Mouse (Mus musculus) C2C12 (cell line): ENCODE results near the gene B3galt1. TPM values are rescaled to one million over a fixed set of nuclear protein-coding genes. Genes with fewer than 3 reads are reported as not detected.

ENCODE experiments used
- H3K27me3 ChIP-seq: one replicate; pipeline ENCODE4 v1.6.1; 2011; ENCODE audit not compliant: control insufficient read depth, insufficient read depth, insufficient read length
- H3K36me3 ChIP-seq: one replicate; pipeline ENCODE4 v1.6.1; 2011; ENCODE audit not compliant: control insufficient read depth, insufficient read depth
- H3K4me3 ChIP-seq: one replicate; pipeline ENCODE4 v1.5.1; 2011; ENCODE audit warnings: mild to moderate bottlenecking, control low read depth; ENCODE audit not compliant: poor library complexity, insufficient read depth, severe bottlenecking
- H3K79me2 ChIP-seq: one replicate; pipeline ENCODE4 v1.6.1; 2011; ENCODE audit not compliant: control insufficient read depth, insufficient read depth
- H3K79me3 ChIP-seq: one replicate; pipeline ENCODE4 v1.6.1; 2011; ENCODE audit warnings: low read depth, control low read depth
- H3ac ChIP-seq: one replicate; pipeline ENCODE3; 2011; ENCODE audit warnings: low read depth; ENCODE audit not compliant: control insufficient read depth, insufficient read length
- CEBPB ChIP-seq: IDR thresholded peaks from one replicate; pipeline ENCODE4 v1.6.1; 2011; ENCODE audit warnings: low read depth, mild to moderate bottlenecking, control low read depth, moderate library complexity
- CTCF ChIP-seq: IDR thresholded peaks from one replicate; pipeline ENCODE4 v1.5.1; 2011; ENCODE audit not compliant: control insufficient read depth, insufficient read depth, insufficient read length
- FOSL1 ChIP-seq: IDR thresholded peaks from one replicate; pipeline ENCODE4 v1.8.0; 2011; ENCODE audit warnings: mild to moderate bottlenecking, low read length; ENCODE audit not compliant: poor library complexity, insufficient read depth, severe bottlenecking
- MAX ChIP-seq: IDR thresholded peaks from one replicate; pipeline ENCODE4 v1.6.1; 2011; ENCODE audit warnings: mild to moderate bottlenecking, control low read depth
- MYOD1 ChIP-seq: IDR thresholded peaks from one replicate; pipeline ENCODE4 v1.6.1; 2011; ENCODE audit warnings: low read depth; ENCODE audit not compliant: control insufficient read depth, insufficient read length
- MYOG ChIP-seq: IDR thresholded peaks from one replicate; pipeline ENCODE4 v1.6.1; 2011; ENCODE audit not compliant: control insufficient read depth, insufficient read length; ENCODE audit errors: extremely low read depth
- USF1 ChIP-seq: IDR thresholded peaks from one replicate; pipeline ENCODE4 v1.6.1; 2011; ENCODE audit warnings: low read depth, mild to moderate bottlenecking, control low read depth, moderate library complexity
- polyA plus RNA-seq: library from polyadenylated mRNA; unstranded; fragments of >200 nt; fragmentation: generic; extraction: Trizol; gene quantifications from one replicate; pipeline ENCODE4 v1.2.1, GENCODE M21; 2012; ENCODE audit warnings: missing spikeins

The B3galt1 gene
- polyA plus RNA-seq, 1 experiment = 1.4 TPM

DNA sequence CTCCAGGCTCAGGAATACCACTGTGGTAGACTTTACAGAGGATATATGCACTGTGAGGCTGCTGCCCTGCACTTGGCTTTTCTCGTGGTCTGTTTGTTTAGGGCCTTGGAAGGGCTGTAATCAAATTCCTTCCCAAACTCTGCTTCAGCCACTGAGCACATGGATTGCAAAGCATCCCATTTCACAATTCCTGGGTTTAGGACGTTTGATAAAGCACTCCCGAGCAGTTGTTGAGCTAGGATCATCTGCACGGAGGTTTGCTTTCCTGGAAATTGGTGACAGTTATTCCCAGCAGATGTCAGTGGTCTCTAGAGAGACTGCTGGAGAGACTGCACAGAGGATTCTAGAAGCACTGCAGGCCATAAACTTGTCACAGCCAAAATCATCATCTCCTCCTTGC, 520.4 kb downstream of the B3galt1 start:
- TF ChIP-seq MYOG = no peak
- TF ChIP-seq FOSL1 = no peak
- no peak for TF ChIP-seq CEBPB
- no peak for TF ChIP-seq MAX
- no peak for TF ChIP-seq CTCF
- TF ChIP-seq USF1 = no peak
- no peak for TF ChIP-seq MYOD1
- H3K79me3 ChIP-seq = no peaks in the 10 kb centered on the region
- H3K79me2 ChIP-seq = no peaks in the 10 kb centered on the region
- no peaks in the 10 kb centered on the region for H3K27me3 ChIP-seq
- no peak overlapping the region for H3ac ChIP-seq
- H3K36me3 ChIP-seq = no peaks in the 10 kb centered on the region
- H3K4me3 ChIP-seq = no peak overlapping the region

DNA sequence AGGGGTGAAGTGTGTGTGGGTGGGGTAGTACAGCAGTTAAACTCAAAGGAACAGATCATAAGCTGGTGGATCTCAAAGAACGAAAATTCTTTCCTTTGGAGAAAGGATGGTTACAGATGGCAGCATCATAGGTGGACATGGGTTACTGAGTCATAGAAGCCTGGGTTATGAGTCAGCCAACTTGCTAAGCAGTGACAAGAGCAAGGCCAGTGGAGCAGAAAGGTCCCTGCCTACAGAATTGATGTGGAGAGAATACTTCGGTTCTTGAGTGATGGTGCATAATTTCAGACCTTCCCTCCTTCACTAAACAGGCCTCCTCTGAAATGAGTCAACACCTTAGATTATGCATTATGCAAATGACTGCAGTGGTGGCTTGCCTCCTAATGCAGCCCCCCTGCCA, 525.9 kb downstream of the B3galt1 start:
- TF ChIP-seq MYOG (no peak), USF1 (no peak), FOSL1 (no peak), CTCF (no peak), MYOD1 (no peak), MAX (no peak), CEBPB (no peak)
- Histone ChIP-seq H3K27me3 (no peaks in the 10 kb centered on the region), H3ac (no peak overlapping the region), H3K36me3 (no peaks in the 10 kb centered on the region), H3K79me2 (no peaks in the 10 kb centered on the region), H3K79me3 (no peaks in the 10 kb centered on the region), H3K4me3 (no peak overlapping the region)

DNA sequence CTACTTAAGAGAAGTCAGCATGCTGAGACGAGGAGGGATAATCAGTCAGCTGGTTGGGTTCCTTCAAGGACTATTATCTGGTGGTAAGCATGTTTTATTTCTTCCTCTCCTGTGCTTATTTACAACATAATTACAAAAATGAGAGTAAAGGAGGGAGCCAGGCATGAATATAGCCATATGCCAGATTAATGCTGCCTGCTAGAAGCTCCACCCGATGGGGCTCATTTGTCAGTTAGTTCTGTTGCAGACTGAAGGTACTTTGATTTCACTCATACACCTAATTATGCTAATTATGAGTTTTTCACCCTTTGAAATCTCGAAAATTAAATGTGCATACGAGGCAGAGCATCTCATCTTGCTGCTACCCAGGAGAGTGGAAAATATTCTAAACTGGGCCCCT, 539.0 kb downstream of the B3galt1 start:
- H3K27me3 ChIP-seq = no peaks in the 10 kb centered on the region
- H3K79me2 ChIP-seq = no peaks in the 10 kb centered on the region
- no peak overlapping the region for H3K4me3 ChIP-seq
- no peaks in the 10 kb centered on the region for H3K36me3 ChIP-seq
- no peaks in the 10 kb centered on the region for H3K79me3 ChIP-seq
- no peak overlapping the region for H3ac ChIP-seq
- TF ChIP-seq CEBPB (no peak), MYOD1 (no peak), MYOG (no peak), USF1 (no peak), MAX (no peak), CTCF (no peak), FOSL1 (no peak)

DNA sequence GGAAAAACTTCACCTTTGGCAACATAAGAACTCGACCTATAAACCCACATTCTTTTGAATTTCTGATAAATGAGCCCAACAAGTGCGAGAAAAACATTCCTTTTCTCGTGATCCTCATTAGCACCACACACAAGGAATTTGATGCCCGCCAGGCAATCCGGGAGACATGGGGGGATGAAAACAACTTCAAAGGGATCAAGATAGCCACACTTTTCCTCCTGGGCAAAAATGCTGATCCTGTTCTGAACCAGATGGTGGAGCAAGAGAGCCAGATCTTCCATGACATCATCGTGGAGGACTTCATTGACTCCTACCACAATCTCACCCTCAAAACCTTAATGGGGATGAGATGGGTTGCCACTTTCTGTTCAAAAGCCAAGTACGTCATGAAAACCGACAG, 552.4 kb downstream of the B3galt1 start:
- H3K27me3 ChIP-seq = no peaks in the 10 kb centered on the region
- no peak overlapping the region for H3K4me3 ChIP-seq
- H3K79me3 ChIP-seq = no peaks in the 10 kb centered on the region
- no peaks in the 10 kb centered on the region for H3K36me3 ChIP-seq
- TF ChIP-seq USF1 = no peak
- TF ChIP-seq MYOD1 = no peak
- no peak for TF ChIP-seq MAX
- no peak for TF ChIP-seq CTCF
- TF ChIP-seq FOSL1 = no peak
- TF ChIP-seq MYOG = no peak
- TF ChIP-seq CEBPB = no peak
- no peaks in the 10 kb centered on the region for H3K79me2 ChIP-seq
- H3ac ChIP-seq = no peak overlapping the region

DNA sequence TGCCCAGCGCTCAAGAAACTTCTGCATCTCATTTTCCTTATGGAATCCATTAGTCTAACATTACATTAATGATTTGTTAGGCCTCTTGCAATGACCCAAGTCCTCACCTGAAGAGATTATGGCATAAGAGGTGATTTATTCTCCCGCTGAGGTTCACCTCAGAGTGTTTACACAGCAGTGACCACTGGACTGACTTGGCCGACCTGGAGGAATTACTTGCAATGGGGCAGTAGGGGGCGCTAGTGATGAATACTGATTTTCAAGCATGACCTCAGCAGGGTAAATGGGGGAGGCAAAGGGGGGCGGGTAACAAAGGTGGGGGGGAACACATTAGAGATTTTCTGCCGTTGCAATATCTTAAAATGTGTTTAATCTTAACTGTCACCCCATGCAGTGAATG, 559.1 kb downstream of the B3galt1 start:
- TF ChIP-seq CEBPB = no peak
- no peak for TF ChIP-seq MAX
- no peak for TF ChIP-seq MYOG
- no peak for TF ChIP-seq FOSL1
- no peak for TF ChIP-seq MYOD1
- TF ChIP-seq USF1 = no peak
- TF ChIP-seq CTCF = no peak
- H3ac ChIP-seq = no peak overlapping the region
- no peaks in the 10 kb centered on the region for H3K36me3 ChIP-seq
- H3K79me2 ChIP-seq = no peaks in the 10 kb centered on the region
- no peaks in the 10 kb centered on the region for H3K79me3 ChIP-seq
- no peak overlapping the region for H3K4me3 ChIP-seq
- no peaks in the 10 kb centered on the region for H3K27me3 ChIP-seq

DNA sequence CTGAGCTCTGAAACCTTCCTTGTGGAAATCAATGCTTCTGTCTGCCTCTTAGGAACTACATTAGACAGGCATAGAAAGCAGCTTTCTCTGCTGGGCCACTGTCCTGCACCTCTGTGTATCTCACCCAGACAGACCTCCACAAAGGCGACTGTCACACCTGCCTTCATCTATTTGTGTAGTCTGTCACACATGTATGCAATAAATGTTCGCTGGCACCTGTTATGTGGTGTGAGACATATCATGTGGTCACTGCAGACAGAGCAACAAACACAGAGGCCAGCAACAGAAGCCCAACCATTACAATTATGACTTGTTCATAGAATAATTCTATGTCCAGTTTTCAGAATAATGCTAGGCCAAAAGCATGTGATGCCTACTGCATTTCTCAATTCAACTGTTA, 575.4 kb downstream of the B3galt1 start:
- Histone ChIP-seq H3K79me2 (no peaks in the 10 kb centered on the region), H3K27me3 (no peaks in the 10 kb centered on the region), H3ac (no peak overlapping the region), H3K36me3 (no peaks in the 10 kb centered on the region), H3K4me3 (no peak overlapping the region), H3K79me3 (no peaks in the 10 kb centered on the region)
- no peak for TF ChIP-seq CEBPB
- no peak for TF ChIP-seq FOSL1
- TF ChIP-seq CTCF = no peak
